Mouse (Mus musculus) spleen, adult 2 months (tissue): ENCODE data around the gene Srcin1.

Source experiments
- CTCF ChIP-seq: fragments of 200-500 bp; IDR thresholded peaks from 2 replicates; pipeline ENCODE4 v1.5.1; 2011; ENCODE audit warnings: mild to moderate bottlenecking, inconsistent platforms; ENCODE audit not compliant: insufficient read depth, insufficient read length, insufficient replicate concordance; ENCODE audit errors: extremely low read depth
- POLR2A ChIP-seq: fragments of 200-500 bp; IDR thresholded peaks from 2 replicates; pipeline ENCODE4 v1.6.1; 2011; ENCODE audit warnings: low read depth, low read length, inconsistent platforms

- TF ChIP-seq POLR2A (no peak), CTCF (peak; percentile 72)
Measured at GRCm38 (mm10) chr11:97556569-97557408, 19.2 kb downstream of the Srcin1 start.
